Mouse (Mus musculus) hindlimb bud, embryonic 11.5 days (tissue): ENCODE results near the gene Plek2.
"Not testable (repeated sequence)": the region's sequence is repeated elsewhere in the genome, so short reads cannot be mapped to it uniquely, and the experiment has no call there.

ENCODE experiments used
- DNase-seq: peaks from one replicate; pipeline ENCODE4 v3.0.0-alpha.2; 2012; ENCODE audit warnings: low read depth, low spot score; ENCODE audit errors: extremely low spot score

The Plek2 gene

GRCm38 (mm10) chr12:78906707-78907162, at the start of gene Plek2:
Gene Plek2 (minus strand): TSS chr12:78906964.
- no peak for DNase-seq

DNA sequence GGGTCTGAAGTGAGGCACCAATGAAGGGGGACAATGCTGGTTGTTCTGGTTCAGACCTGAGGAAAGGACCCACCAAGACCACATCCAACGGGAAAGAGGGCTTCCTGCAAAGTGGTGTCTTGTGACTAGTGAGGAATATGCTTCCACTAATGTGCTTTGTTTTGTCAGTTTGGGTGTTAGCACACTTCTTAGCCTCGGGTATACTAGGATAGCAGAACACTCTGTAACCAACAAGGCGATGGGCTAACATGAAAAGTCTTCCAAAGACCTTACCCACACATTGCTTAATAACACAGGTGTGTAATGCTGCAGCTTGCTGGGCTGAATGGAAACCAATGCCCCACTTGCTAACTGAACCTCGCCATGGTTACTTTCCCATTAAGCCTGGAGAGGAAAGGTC, 49.6 kb upstream of the Plek2 start:
- DNase-seq = no peak

DNA sequence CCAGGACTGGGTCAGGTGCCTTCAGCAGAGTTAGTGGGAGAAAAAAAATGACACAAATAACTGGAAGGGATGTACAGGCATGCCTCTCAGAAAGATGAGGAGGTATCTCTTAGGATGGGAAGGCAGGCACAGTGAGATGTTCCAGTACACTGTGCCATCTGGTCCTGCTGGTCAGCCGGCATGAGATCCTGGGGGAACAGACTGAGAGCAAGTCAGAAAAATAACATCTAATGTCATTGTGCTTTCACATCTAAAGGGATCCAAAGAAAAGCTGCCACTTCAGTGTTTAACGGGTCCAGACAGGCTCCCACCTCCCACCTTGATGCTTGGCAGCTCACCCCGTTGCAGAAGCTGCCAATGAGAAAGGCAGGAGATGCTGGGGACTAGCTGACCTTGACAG, 45.7 kb upstream of the Plek2 start:
- DNase-seq = no peak

- DNase-seq = no peak
These were observed 45.3 kb upstream of the Plek2 start for GRCm38 (mm10) chr12:78952053-78952452.

DNA sequence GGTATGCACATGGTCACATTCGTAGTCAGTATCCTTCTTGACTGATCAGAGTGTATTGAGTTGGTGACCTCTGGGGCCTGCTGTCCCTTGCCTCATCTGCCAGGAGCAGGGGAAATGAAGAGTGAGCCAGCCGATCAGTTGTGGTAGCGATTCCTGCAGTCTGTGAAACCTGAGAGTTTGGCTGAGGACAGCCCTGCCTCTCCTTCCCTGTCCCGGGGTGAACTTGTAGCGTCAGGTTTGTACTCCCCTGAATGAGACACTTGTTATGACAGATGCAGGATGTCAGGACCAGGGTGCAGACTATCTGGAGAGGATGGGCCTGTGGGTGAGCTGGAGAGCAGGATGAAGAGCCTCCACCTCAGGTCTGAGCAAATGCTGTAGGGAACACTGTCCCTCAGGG, 40.9 kb upstream of the Plek2 start:
- no peak for DNase-seq

DNA sequence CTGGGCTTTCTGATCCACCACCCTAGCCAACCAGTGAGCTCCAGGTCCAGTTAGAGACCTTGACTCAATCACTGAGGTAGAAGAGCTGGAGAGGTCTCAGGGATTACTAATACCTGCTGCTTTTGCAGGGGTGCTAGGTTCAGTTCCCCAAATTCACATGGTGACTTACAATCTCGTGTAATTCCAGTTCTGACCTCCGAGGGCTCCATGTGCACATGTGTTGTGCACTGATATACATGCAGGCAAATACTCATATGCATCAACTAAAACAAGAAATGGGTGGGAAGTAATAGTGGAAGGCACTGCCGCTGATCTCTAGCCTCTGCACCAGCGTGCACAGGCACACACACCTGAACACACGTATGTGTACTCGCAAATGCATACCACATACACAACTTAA, 40.4 kb upstream of the Plek2 start:
- no peak for DNase-seq

DNA sequence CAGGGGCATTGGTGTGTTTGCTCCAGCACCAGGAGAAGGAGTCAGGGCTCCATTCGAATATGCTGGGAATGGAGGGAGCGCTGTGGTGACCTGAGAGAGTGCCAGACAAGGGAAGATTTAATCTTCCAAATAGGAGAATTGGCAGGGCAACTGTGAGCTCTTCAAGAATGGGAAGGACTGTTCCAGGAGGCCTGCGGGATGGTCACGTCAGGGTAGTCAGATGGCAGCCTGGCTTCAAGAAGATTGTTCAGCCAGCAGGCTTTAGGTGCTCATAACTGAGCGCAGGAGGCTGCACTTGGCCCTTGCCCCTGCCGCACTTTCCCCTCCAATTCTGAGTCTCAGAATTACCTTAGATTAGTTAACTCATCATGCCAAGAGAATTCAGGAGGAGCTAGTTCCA, 36.2 kb upstream of the Plek2 start:
- DNase-seq = no peak

DNA sequence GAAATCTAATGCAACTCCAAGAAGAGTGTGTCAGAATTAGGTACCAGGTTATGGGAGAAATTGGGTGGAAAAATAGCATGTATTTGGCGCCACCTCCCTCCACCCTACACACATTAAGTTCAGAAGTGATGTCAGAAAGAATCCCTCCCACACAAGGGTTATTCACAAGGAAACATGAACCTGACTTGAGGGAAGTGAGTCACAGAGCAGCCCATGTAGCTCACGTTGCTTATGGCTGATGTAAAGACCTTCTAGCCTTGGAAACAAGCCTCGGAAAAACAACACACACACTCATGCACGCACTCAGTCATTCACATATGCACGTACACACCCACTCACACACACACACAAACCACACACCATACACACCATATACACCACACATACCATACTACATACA, 33.3 kb upstream of the Plek2 start:
- DNase-seq = no peak

DNA sequence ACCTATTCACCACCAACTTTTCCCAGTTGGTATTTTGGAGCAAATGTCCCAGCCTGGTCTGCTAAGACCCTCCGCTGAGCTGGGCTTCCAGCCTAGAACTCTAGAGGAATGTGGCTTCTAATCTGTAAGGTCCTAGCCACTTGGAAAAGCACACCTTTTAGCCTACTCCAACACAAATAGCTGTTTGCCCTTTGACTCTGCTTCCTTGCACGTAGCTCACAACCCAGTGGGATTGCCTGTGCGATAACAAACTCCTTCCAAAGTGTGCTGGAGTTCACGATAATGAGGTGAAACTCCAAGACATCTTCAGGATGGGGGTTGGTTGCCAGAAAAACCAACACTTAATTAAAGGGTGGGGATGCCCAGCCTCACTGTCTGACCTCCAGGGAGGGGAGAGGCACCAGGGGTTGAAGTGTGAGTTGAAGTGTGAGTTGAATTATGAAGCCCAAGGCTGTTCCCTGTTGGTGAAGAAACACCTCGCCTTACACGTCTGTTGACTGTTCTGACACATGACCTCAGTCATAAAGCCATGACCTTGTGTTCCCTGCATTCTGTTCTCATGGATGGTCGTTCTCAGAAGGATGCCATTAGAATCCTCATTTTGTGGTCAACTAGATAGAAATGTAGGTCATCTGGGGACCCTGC, 32.8 kb upstream of the Plek2 start:
- DNase-seq = no peak

DNA sequence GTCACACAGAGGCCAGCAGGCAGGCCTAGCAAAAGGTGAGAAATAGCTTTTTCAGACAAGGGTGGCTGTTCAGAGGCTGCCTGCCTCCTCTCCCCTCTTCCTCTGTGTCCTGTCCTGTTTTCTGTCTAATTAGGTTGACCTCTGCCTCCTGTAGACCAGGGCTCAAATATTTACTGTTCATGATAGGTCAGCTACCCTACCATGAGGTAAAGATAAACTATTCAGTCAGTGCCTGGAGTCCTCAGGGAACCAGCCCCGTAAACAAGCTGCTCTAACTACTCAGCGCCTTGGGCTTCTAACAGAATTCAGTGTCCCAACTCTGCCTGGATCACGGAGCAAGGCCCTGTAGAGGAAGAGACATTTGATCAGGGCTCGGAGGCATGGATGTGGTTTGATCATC, 29.7 kb upstream of the Plek2 start:
- DNase-seq = no peak

- no peak for DNase-seq
These were observed 23.1 kb upstream of the Plek2 start for GRCm38 (mm10) chr12:78929900-78930299.

DNA sequence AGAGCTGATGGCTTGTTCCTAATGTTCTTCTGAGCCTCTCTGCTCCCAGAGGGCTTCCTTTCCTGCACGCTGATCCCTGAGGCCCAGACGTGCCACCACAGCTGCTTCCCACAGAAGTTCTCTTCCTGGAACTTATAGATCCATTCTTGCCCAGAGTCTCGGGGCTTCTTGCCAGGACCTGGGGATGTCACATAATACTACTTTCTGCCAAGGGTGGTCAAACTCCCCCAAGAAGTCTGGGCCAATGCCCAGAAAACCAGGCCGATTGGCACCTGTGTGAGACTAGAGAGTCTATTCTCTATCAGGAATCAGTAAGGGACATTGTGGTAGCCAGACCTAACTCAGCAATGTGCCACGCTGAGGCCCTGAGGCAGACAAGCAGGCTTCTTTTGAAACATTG, 20.5 kb upstream of the Plek2 start:
- no peak for DNase-seq

- no peak for DNase-seq
These were observed 16.9 kb upstream of the Plek2 start for GRCm38 (mm10) chr12:78923539-78924189.

DNA sequence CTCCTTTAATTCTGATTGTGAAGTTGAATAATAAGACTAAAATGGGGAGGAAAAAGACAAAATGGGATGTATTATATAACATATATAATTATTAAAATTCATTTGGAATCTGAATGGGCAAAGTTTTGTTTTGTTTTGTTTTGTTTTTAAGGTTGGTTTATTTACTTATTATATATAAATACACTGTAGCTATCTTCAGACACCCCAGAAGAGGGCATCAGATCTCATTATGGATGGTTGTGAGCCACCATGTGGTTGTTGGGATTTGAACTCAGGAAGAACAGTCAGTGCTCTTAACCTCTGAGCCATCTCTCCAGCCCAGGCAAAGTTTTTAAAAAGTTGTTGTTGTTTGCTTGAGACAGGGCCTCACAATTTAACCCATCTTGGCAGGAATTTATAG, 16.2 kb upstream of the Plek2 start:
- not testable (repeated sequence) for DNase-seq

- no peak for DNase-seq
These were observed 15.3 kb upstream of the Plek2 start for GRCm38 (mm10) chr12:78922058-78922457.

DNA sequence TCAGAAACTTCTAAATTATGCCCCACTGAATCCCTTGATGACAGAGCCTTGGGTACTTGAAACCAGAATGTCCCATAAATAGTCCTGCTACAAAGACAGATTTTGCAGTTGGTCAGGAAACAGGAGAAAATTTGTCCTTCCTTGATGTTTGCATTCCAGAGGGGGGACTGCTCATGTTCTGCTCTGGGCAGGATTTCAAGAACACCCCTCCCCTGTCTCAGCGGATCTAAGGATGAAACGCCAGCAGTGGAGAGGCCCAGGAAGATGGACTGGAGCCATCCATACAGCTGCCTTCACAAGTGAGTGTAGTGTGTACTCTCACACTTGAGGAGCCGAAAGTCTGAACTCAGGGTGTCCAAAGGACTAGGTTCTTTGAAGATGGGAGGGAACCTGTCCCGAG, 14.7 kb upstream of the Plek2 start:
- DNase-seq = no peak

DNA sequence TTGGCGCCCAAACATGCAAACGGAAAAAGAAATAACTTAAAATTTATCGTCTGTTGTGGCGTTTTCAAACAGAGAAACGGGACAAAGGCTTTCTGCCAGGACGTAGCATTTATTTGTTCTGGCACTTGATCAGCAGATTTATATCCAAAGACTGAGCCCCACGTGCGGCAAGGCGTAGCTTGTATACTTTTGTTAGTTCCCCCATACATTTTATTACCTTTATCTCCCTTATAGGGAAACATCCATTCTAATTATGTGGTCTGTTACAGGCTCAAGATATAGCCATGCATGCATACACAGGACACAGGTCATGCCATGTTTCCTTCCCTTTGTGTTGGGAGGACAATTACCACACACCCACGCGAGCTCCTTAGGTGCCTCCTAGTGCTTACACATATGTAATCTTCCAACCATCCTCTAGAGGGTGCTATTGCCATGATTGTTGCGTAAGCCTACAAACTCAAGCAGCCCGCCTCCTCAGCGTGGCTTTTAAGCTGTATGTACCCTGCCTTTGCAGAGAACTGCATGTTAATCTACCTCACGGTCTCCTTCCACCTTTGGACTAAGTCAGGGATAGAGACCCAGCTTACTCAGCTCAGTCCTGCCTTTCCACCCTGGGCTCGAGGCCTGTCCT, 12.4 kb upstream of the Plek2 start:
- no peak for DNase-seq

- peak; percentile 78 for DNase-seq
These were observed 11.7 kb upstream of the Plek2 start for GRCm38 (mm10) chr12:78918227-78919078.

DNA sequence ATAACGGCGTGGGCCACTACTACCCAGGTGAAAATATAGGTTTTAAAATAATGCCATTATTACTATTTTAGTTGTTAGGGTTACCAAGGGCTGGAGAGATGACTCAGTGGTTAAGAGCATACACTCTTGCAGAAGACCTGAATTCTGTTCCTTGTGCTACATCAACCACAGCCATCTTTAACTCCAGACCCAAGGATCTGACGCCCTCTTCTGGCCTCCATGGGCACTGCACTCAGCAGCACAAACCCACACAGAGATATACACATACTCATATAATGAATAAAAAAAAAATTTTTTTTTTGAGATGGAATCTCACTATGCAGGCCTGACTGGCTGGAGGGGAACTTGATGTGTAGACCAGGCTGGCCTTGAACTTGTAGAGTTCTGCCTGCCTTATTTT, 9.5 kb upstream of the Plek2 start:
- DNase-seq = no peak

GRCm38 (mm10) chr12:78915561-78915960, 8.8 kb upstream of the Plek2 start:
- no peak for DNase-seq

DNA sequence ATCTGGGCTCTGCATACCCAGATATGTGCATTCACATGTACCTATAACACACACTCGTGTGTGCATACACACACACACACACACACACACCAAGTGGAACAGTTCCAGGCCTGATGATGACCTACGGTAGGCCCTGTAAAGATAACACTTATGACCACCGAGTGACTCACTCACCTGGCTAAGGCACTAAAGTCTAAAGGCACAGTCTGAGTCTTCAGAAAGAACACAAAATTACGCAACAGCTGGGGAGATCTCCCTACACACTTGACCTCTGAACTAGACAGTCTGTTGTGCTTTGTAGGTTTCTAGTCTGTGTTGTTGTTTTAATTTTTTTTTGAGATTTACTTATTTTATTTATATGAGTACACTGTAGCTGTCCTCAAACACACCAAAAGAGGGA, 7.7 kb upstream of the Plek2 start:
- no peak for DNase-seq
